Mouse (Mus musculus): ENCODE measurements at regions not wholly inside any gene's neighbourhood (a gene's known extent, or its start where the extent isn't known, plus 50 kb on each side); places are given as distances from the start of the nearest gene placed in this dataset.

DNA sequence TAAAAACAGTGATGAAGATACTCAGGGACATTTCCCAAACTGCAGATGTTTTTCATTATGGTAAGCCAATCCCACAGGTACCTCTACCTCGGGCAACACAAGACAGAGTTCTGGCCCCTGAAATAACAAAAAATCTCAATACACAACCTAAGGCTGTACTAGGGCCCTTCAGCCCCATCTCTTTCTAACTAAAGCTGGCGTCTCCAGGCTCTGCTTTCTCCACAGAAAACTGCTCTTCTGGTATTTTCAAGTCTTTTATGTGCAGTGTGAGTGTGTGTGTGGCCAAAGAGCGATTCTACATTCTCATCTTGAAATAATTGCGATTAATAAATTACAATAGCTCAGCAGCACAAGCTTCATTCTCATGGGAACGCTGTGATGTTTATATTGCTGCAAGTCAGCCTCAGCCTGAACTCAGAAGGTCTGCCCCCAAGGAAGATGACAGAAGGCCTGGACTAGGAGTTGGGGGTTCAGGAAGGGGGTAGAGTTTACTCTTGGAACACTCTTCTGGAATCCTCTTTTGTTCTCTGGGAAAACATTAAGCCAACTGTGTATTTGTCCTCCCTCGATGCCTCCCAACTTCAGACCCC is 173.5 kb downstream of the Nuf2 start:
- no peak for TF ChIP-seq MYOG (IDR thresholded peaks at IDR 0.05; ENCODE audit: control insufficient read depth, extremely low read depth, insufficient read length)
- no peak for TF ChIP-seq CTCF (IDR thresholded peaks at IDR 0.05; ENCODE audit: control insufficient read depth, insufficient read depth, insufficient read length)
